Mouse (Mus musculus): Measurements from ENCODE around the gene Cct3.

Cct3 gene

DNA sequence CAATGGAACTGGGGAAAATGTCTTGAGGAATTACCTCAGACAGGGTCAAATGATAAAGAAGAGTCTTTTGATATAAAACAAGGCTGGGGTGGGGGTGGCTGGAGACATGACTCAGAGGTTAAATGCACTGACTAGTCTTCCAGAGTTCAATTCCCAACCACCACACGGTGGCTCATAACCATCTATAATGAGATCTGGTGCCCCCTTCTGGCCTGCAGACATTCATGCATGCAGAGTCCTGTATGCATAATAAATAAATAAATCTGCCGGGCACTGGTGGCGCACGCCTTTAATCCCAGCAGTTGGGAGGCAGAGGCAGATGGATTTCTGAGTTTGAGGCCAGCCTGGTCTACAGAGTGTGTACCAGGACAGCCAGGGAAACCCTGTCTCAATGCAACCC lies 4.9 kb upstream of the Cct3 start:
- DNase-seq (ENCODE audit: low read depth), result peak; percentile 77

DNA sequence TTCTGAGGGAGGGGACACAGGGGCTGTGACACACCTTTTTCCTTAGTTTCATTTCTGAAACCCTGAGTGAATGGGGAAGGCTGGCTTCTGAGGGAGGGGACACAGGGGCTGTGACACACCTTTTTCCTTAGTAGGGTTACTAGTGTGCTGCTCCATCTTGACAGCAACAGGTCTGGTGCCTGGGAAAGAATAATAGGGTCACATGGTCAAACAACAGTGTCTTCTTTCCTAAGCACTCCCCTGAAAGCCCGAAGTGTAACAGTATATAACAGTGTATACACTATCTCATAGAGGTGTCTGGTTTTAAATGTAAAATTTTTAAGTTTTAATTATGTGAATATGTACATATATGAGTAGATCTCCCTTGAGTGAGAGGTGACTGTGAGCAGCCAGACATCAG lies 1.6 kb upstream of the Cct3 start:
- peak; percentile 48 for DNase-seq (ENCODE audit: low read depth)

DNA sequence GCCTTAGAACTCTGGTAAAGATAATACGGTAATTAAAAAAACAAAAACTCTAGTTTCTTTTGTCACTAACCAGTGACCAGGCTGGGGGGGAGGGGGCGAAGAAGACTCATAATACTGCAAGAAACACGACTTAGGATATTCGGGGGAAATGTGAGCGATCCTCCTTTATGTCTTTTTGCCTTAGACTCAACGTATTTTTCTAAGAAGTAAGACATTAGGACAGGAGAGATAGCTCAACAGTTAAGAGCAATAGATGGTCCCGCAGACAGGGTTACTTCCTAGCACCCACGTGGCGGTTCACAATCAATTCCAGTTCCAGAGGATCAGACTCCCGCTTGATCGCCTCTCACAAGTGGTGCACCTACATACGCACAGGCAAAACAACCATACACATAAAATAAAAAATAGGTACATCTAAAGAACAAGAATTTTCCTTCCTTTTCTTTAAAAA lies 781 bp upstream of the Cct3 start:
- no peak for DNase-seq (ENCODE audit: low read depth)

DNA sequence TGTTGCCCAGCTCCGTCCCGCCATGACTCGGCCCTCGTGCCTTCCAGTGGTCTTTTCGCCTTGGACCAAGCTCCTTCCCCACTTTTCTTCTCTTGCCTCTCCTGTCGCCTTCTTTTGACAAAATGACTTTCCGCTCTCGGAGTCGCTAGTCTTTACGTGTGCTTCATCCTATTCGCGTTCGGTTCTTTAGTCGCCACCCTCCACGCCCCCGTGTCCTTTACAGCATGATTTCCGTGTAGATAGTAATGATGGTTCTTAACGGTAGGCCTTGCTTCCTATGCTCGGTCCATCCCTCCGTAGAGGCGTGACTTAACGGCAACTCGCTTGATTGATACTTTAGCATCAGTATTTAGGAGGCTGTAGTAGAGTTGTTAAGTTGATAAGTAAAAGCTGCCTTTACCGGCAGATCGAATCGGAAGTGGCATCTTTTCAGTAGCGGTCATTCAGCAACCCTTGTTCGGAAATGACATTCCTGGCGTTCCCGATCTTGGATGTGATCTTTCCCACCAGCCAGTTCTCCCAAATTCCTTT lies 470 bp downstream of the Cct3 start:
- DNase-seq (ENCODE audit: low read depth), result no peak

DNA sequence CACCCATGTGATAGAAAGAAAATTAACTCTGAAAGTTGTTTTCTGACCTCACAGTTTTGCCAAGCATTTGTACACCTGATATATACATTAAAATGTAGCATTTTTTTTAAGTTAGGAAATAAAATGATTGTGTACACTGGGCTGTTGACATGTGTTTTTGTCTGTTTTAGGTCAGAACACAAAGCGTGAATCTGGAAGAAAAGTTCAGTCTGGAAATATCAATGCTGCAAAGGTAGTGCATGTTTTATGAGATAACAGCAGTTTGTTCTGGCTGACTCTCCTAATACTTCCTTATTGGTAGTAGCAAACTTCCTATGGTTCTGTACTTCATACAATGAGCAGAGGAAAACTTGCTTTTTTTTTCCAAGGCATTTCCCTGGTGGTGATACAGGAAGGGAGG lies 2.3 kb downstream of the Cct3 start:
- DNase-seq (ENCODE audit: low read depth), result no peak

DNA sequence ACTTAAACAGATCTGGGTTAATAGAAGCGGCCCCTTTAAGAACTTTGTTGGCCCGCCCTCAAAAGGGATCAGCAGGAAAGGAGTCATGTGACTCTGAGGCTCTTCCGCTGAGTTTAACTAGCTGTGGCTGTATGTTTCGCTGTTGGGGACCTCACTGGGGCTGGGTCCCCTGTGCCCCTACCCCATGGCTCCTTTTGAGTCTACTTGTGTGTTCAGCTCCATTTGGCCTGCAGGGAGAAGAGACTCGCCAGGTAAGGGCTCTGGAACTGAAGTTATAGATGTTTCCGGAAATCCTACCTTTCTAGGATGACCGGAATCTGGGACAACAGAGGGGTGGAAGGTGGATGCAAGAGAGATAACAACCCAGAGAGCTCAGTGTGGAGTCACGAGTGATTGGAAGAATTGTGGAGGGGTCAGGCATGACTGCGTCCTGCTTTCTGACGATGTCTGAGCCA lies 28.1 kb downstream of the Cct3 start, which contains the start of gene Glmp:
Gene Glmp (plus strand): TSS at position 73 of the 455 bp plus-strand sequence.
- peak; percentile 78 for DNase-seq (ENCODE audit: low read depth)

DNA sequence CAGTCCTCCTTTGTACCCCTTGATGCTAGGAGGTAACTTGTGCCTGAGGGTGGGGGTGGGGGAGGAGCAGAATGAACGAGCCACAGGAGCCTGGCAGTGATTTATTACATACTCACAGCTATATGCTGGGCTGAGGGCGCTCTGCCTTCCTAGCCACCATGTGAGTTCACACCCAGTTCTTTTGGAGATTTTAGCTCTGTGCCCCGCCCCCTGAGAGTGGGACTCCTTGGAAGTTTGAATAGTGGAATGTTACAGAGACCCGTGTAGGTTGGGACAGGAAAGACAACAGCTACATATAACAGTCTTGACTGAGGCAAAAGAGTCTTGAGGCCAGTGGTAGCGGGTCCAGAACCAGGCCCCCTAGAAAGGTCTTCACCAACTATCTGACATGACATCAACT lies 32.0 kb downstream of the Cct3 start:
- no peak for DNase-seq (ENCODE audit: low read depth)

DNA sequence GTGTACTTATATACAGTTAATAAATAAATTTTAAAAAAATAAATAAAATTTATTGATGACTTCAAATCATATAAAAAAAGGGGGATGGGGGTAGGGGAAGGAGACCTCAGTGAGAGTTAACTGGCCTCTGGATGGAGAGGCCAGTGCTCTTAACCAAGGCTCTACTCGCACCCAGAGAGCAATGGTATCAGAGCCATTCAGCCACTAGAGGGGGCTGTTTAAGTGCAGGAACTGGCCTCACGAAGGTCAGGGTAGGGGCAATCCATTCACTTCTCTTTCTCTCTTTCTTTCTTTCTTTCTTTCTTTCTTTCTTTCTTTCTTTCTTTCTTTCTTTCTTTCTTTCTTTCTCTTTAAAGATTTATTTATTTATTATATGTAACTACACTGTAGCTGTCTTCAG lies 34.4 kb downstream of the Cct3 start:
- DNase-seq (ENCODE audit: low read depth), result peak; percentile 75

DNA sequence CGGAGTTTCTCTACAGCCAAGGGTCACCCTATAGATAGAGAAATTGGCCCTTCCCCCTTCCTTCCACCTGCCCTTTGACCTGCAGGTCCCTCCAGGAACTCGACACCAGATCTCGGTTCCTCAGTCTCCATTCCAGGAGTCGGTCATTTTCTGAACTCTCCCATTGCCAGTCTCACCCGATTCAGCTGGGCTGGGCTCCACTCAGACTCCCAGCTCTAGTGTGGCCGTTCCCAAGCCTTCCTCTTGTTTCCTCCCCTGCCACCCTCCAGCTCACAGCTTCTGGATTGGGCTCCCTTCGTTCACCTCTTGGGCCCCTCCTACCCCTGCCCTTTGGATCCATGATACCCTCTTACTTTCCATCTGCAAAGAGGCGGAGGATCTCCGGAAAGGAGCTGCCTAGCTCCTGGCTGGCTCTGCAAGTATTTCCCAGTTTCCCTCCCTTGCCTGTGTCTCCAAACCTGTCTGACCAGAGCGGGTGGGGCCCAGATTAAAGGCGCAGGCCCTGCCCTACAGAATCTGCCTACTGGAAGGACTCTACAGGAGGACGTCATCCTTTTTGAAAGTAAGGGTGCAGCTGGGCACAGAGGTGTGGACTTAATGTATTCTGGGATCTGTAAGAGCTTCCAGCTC lies 37.2 kb downstream of the Cct3 start:
- DNase-seq (ENCODE audit: low read depth), result no peak

DNA sequence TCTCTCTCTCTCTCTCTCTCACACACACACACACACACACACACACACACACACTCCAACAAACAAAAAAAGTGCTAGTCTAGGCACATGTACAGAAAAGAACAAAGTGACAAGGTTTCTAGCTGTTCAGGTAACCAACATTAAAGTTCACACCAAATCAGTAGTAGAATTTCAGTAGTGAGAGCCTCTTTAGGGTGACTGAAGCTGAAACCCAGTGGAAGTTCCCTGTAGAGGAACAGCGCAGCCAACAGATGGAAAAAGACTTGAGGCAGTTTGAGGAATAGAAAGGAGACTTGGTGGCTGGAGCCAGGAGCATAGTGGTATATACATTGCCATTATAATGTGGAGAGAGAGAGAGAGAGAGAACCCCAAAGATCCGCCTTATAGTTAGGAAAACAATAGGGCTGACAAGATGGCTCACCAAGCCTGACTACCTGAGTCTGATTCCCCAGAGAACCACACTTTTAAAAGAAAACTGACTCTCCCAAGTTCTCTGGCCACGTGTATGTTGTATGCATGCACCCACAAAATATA lies 38.1 kb downstream of the Cct3 start:
- DNase-seq (ENCODE audit: low read depth), result peak; percentile 64

DNA sequence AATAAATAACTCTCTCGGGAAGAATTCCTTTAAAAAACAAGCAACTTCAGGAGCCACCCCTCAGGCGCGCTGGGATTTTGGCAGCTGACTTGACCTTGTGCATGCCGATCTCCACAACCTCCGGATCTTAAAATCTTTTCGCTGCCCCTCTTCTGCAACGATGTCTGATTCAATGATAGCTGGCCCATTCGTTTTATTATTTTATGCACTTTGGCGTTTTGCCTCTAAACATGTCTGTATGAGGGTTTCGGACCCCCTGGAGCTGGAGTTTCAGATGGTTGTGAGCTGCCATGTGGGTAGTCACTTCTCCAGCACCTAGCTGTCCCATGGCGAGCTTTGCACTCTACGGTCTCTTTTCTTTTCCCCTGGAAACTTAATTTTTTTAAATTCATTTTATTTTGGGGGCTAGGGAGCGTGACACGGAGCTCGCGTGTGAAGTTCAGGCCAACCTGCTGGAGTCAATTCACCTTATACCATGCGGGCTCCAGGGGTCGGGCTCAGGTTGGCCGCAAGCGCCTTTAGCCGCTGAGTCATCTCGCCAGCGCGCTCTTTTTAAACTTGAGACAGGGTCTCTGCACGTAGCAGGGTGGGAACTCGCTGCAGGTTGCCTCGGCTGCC lies 38.6 kb downstream of the Cct3 start:
- no peak for DNase-seq (ENCODE audit: low read depth)

DNA sequence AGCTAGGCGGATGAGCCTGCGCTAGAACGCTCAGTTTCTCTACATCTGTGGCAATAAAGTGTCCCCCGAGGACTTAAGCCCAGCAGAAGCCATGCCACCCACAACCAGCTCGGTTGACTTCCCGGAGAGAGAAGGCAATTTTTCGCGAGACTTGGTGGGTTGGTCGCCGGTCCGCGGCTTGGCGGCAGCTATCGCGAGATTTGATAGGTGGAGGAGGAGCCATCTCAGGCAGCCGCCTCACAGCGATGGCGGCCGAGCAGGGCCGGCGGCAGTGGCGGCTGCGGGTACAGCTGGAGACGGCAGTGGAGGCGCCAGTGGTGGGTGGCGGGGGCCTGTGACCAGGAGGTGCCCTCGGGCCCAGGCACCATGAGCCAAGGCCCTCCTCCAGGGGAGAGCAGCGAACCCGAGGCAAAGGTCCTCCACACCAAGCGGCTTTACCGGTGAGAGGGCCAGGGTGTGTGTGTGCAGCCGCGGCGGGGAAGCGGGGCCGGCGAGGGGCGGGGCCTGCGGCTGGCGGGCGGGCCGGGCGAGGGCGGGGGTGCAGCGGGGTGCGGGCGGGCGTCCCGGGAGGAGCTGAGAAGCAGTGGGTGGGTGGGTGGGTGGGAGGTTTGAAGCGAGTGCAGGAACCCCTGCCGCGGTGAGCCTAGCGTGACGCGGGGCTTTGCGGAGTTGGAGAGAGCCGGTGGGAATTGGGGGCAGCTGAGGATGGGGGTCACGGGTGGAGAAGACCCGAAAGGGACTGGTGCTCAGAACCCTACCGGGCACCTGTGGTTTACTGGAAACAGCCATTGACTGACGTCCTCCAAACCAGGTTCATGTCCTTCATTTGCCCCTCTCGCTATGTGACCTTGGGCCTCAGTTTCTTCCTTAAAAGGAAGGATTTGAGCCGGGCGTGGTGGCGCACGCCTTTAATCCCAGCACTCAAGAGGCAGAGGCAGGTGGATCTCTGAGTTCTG lies 39.4 kb downstream of the Cct3 start, which contains the start of the genes Tmem79 and Smg5:
Gene Tmem79 (minus strand): TSS at position 91 of the 956 bp plus-strand sequence.
Gene Smg5 (plus strand): TSS at position 203 of the 956 bp plus-strand sequence.
- DNase-seq (ENCODE audit: low read depth), result peak; percentile 98

DNA sequence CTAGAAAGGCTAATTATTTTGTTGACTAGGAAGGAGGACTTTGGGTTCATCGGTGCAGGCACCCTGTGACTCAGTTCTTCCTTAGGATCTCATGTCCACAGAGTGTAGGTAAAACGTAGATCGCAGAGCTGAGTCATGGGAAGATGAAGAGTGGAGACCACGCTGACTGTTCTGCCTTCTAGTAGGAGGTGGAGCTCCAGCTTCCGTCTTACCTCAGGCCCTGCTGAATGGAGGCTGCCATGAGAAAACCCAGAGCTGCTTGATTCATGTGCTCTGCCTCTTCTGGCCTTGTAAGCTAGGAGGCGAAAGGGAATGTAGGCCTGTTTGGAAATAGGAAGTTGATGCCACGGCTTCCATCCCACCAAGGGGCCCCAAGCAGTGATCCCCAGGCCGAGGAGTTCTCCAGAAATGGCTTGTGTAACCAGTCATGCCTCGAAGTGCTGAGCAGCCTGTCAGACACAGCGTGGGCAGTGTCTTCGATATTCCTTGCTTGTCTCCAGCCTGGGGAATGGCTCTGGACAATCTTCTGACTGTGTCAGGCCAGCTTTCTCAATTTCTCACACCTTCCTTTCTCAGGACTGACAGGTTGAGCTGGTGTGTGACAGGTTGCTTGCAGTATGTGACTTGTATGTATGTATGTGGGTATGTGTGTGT lies 40.6 kb downstream of the Cct3 start:
- DNase-seq (ENCODE audit: low read depth), result peak; percentile 93

DNA sequence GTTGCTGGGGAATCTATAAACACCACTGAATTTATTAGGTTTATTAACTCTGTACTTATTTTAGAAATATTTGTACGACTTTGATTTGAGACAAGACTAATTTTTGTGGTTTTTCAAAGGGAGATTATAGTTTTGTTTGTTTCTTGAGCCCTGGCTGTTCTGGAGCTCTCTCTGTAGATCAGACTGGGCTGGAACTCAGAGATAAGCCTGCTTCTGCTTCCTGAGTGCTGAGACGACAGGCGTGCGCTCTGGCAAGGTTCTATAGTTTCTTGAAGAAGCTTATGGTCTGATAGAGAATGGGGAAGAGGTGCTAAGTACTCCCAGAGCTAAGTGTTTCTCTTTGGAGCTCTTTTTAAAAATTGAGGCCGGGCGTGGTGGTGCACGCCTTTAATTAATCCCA lies 41.4 kb downstream of the Cct3 start:
- DNase-seq (ENCODE audit: low read depth), result peak; percentile 82

DNA sequence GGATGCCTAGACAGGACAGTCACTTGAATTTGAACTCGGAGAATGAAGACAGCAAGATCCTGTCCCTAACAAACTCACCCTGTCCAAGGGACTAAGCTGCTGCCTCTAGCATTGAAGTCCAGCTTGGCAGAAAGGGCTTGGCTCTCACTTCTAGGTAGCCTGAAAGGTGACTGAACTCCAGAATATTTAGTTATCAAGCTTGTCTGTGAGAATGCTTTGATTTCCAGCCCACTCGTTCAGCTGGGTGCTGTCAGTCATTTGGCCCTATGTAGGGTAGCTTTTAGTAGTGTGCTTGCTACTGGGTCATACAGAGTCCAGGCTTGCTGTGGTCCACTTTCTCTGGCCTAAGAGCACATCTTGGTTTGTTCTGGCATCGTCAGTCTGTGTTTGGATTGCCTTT lies 42.1 kb downstream of the Cct3 start:
- no peak for DNase-seq (ENCODE audit: low read depth)

DNA sequence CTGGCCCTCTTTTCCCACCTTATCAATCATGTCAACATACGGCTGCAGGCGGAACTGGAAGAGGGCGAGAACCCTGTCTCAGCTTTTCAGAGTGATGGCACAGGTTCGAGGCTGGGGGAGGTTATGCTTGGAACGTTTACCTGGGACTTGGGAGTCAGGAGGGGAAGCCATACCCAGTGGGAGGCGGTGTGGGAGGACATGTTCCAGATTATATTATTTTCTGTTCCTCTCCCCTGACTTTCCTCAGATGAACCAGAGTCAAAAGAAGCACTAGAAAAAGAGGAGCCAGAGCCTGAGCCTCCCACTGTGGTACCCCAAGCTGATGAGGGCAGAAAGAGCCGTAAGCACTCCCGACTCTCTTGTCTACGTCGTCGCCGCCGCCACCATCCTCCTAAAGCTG lies 53.8 kb downstream of the Cct3 start:
- no peak for DNase-seq (ENCODE audit: low read depth)

DNA sequence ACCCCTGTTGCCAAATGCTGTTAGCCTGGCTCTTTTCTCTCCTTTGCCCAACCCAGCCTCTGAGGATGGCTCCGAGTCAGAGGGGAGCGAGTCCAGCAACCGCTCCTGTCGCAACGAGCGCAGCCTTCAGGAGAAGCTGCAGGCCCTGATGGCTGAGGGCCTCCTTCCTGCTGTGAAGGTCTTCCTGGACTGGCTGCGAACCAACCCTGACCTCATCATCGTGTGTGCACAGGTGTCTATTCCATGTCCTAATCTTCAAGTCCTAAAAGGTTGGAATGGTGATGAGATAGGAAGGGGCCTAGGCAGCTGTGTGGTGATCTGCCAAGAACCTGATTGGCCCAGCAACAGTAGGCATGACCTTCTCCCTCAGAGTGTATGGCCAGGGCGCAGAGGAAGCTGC lies 56.0 kb downstream of the Cct3 start:
- DNase-seq (ENCODE audit: low read depth), result no peak

DNA sequence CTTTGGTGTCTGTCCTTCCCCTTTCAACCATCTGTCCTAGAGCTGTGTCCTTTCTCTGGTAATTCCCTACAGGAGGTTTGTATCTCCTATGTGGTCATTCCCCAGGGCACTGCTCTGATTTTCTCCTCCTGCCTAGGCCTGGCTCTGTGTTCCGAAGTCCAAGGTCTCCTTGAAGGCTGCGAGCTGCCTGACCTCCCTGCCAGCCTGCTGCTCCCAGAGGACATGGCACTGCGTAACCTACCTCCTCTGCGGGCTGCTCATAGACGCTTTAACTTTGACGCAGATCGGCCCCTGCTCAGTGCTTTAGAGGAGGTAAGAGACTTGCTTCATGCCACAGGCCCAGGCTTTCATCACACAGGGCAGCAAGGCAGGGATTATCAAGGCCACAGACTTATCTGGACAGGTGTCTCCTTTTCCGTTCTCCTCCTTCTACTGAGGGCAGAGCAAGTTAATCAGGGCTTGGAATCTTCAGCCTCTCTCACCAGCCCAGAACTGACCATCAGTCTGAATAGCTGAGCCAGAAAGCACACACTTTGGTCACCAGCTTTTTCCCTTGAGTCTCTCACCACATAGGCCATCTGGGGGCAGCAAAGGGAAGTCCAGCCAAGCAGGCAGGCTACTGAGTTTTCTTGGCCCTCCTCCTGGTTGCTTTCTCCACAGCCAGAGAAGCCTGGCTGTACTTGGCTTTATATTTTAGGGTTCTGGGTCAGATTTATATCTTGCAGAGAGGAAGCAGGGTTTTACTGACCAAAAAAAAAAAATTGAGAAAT lies 57.7 kb downstream of the Cct3 start:
- DNase-seq (ENCODE audit: low read depth), result peak; percentile 40

DNA sequence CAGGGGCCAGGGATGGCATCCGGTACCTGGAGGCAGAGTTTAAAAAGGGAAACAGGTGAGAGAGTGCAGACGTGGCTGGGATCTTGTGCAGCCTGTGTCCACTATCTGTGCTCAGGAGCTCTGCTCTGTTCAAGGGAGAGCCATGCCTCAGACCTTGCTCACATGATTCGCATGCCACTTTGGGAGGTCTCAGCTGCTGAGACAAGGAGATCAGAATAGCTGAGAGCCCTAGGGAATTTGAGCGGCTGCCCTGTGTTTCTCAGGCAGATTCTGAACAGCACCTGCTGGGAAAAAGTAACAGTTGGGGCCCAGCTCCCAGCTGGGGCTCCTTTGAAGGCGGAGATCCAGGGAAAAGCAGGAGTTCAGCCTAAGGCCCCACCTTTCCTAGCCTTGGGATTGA lies 62.7 kb downstream of the Cct3 start:
- DNase-seq (ENCODE audit: low read depth), result no peak

DNA sequence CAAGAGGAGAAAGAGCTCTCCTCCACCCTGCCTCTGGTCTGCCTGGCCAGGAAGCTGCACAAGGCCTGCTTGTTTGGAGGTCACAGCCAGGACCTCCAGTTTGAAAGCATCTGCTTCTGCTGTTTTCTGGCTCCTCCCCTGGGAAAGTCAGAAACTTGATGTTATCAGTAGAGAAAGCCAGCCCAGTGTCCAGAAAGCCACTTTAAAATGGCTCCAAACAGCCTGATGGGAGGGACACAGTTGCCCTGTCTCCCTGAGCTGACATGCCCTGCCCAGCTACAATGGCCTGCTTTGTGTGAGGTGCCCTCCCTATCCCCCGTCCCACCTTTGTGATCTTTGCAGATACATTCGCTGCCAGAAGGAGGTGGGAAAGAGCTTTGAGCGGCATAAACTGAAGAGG lies 63.1 kb downstream of the Cct3 start:
- DNase-seq (ENCODE audit: low read depth), result no peak

DNA sequence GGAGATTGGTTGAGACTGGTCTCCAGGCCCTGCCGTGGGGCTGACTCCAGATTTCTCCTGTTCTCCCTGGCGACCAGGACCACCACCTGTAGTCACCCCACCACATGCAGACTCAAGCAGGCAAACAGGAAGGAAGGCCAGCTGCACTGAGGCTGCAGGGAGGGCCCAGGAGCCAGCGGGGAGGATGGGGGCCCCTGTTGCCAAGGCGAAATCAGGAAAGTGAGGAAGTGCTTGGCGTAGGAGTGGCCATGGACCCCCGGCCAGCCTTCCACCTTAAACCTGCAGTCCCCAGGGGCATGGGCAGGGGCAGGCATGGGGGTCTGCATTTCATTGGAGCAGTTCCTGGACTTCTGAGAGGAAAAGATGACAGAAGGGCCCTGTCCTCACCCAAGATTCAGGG lies 64.2 kb downstream of the Cct3 start:
- no peak for DNase-seq (ENCODE audit: low read depth)

All from 416B (cell line).